Mouse (Mus musculus): ENCODE measurements at regions not wholly inside any gene's neighbourhood (a gene's known extent, or its start where the extent isn't known, plus 50 kb on each side); places are given as distances from the start of the nearest gene placed in this dataset.

- no peak for DNase-seq (ENCODE audit: low spot score)
These were observed 53.5 kb upstream of the Osbpl8 start for GRCm38 (mm10) chr10:111111020-111111419.

DNA sequence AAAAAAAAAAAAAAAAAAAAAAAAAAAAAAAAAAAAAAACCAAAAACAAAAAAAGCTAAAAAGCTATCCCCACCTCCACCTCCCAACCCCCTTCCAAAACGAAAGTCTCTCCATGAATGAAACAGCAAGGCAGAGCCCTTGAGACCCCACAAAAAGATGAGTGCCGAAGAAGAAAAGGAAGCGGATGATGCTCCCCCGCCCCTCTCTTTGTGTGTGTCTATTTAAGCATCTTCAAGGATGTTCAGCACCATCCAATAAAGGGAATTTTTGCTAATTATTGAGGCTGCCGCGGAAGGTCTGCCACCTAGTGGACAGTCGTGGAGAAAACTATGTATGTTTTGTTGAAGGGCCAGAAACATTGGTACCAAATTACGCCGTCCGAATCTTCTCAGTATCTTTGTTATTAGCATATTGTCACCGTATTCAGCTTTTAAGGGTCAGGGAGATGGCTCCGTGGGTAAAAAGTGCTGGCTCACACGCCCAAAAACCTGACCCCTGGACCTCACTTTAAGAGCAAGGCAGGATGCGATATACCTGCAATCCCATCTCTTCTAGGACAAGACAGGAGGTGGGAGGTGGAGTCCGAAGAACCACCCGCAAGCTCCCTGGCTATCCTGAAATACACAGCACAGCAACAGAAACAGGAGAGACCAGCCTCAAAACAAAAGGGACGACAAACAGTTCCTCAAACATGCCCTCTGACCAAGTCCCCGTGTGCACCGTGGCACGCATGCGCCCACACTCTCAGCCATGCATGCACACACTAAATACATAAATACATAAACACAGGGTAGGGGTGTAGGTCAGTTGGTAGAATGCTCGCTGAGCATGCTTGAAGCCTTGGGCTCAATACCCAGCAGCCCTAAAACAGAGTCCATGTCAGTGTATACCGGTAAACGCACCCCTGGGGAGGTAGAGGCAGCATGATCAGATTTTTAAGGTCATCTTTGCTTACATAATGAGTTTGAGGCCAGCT, 55.6 kb upstream of the Osbpl8 start:
- DNase-seq (ENCODE audit: low spot score): peak; percentile 74

DNA sequence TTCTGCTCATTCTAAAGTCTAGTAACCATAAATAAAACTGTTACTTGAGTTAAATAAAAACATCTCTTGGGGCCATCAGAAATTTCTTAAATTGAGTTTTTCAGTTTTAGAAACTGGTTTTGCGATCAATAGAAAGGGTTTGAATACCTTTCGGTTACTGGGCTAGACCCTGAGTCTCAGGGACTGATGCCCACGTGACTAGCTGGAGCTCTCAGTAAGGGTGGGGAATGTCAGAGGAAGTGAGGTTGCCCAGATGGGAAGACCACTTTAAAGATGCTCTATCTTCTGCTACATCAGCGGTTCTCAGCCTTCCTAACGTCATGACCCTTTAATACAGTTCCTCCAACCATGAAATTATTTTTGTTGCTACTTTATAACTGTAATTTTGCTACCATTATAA, 56.7 kb upstream of the Osbpl8 start:
- no peak for DNase-seq (ENCODE audit: low spot score)

GRCm38 (mm10) chr10:111107387-111107786, 57.2 kb upstream of the Osbpl8 start:
- DNase-seq (ENCODE audit: low spot score): peak; percentile 69

DNA sequence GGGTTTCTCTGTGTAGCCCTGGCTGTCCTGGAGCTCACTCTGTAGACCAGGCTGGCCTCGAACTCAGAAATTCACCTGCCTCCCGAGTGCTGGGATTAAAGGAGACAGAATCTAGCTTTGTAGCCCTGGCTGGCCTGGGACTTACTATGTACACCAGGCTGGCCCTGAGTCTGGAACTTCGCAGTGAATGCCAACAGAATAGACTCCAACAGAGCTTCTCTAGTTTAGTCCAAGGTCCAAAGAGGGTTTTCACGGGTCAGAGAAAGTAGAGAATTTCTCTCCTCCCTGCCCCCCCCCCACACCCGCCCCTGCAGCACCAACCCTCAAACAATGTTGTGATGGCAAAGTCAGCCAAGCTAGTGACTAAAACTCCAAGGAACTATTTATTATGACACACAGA, 58.1 kb upstream of the Osbpl8 start:
- DNase-seq (ENCODE audit: low spot score): no peak

- no peak for DNase-seq (ENCODE audit: low spot score)
These were observed 58.9 kb upstream of the Osbpl8 start for GRCm38 (mm10) chr10:111105662-111106061.

DNA sequence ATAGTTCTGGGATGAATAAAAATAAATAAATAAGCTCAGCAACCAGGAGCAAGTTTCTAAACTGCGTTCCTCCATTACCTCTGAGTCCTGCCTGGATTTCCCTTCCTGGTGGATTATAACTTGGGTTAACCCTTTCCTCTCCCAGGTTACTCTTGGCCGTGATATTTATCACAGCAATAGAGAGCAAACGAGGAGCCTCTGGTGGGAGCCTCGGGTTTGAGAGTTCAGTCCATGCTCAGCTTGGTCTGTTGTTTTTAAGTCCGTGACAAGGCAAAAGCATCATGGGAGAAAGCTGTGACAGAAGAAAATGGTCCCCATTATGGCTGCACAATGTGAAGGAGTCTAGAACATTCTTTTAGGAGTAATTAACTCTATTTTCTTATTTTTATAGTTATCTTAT, 61.0 kb upstream of the Osbpl8 start:
- no peak for DNase-seq (ENCODE audit: low spot score)

- DNase-seq (ENCODE audit: low spot score): no peak
These were observed 61.5 kb upstream of the Osbpl8 start for GRCm38 (mm10) chr10:111103086-111103485.

DNA sequence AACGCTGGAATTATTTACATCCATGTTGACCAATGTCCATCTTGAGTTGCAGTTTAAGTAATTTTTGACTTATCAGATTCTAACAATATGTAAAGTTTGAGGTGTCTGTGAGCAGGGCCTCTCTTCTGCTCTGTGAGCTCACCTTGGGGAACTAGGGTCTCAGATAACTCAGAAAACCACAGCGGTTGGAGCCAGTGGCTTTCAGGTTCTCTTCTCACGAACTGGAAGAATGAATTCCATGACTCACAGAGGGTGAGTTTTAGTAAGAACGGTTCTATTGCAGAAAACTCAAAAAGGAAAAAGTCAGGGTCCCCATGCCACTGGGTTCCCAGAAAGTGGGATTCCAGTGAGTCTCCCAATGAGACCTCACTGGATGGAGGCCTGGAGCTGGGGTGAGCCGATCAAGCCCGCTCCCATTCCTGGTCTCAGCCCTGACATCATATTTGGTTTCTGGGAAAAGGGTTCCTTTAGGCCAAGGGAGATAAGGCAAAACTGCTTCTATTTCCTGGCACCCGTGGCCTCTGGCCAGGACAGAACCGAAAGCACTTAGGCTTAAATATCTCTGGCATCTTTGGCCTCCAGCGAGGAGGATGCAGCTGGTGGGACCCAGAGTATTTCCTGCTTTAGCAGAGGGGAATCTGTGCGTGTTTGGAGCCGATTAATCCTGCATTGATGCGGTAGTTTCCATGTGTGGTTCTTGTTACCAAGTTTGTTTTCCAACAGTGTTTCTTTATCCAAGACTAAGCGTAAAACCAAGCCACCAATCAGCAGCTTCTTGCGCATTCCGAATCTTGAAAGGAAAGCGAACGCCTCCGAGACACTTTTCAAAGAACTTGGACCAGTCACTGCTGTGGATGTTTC, 62.4 kb upstream of the Osbpl8 start:
- no peak for DNase-seq (ENCODE audit: low spot score)

DNA sequence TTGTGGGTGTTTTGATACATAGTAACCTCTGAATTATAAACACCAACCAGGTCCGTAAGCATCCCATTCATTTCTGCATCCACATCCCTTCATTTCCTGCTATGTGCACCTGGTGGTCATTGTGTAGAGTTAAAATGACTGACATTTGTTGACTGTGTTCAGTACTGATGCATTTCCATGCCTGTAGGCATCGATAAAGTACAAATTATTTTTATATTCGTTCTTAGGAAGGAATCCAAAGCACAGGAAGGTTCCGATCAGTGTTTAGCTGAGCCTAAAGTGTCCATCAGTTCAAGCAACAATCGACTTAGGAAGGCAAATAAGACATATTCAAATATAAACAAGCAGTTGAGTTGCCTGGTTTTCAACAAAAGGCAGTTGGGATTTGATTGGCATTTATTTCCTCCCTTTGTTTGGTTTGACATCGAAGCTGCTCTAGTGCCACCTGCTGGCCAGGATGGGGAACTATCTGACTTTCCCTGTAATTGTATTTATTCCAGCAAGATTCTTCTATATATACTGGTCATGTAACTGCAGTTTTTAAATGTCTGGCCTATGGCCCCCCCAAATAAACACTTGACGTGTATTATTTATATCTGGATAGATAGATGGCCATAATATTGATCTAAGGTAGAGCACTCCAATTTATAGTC, 64.6 kb upstream of the Osbpl8 start:
- DNase-seq (ENCODE audit: low spot score): peak; percentile 84

DNA sequence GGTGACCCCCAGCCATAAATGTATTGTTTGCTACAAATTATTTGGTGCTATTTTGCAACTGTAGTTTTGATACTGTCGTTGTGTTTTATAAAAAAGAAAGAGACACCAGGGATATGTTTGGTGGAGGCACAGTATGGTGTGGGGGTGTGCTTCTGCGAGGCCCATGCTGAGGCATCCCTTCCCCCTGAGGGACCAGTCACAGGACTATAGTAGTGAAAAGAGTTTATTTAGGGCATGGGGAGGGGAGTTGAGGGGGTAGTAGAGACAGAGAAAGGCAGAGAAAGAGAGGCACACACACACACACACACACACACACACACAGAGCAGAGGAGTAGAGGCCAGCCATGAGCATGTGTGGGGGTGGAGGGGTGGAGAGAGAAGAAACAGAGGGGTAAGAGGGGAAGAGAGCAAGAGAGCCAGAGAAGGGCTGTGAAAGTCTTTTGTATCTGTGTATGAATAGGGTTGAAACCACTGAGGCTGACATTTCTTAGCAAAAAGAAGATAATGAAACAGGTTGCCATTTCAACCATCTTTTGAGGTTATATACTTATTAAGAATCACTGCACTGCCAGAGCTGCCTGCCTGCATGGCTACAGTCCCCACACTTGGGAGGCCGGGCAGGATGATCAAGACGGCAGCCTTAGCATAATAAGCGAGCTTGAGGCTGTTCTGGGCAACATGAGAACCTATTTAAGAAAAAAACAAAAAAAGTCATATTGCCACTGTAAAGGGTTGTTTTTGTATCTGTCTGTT, 65.3 kb upstream of the Osbpl8 start:
- peak; percentile 16 for DNase-seq (ENCODE audit: low spot score)

DNA sequence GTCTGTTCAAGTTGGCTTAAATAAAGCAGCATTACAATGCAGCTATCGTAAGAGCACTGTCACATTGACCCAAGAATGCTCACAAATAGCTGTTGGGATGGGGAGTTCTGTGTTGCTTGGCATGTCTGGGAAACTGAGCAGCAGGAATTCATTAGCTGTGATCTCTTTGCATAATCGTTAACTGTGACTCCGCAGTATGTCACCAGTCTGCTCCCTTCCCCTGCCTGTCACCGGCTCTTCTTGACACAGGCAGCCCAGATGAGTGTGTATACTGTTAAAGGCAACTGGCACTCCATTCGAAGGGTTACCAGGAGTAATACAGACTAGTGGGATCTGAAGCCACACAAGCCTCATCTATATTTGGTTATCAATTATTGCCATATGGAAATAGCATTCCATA, 67.3 kb upstream of the Osbpl8 start:
- DNase-seq (ENCODE audit: low spot score): no peak

- no peak for DNase-seq (ENCODE audit: low spot score)
These were observed 67.7 kb upstream of the Osbpl8 start for GRCm38 (mm10) chr10:111096811-111097210.

DNA sequence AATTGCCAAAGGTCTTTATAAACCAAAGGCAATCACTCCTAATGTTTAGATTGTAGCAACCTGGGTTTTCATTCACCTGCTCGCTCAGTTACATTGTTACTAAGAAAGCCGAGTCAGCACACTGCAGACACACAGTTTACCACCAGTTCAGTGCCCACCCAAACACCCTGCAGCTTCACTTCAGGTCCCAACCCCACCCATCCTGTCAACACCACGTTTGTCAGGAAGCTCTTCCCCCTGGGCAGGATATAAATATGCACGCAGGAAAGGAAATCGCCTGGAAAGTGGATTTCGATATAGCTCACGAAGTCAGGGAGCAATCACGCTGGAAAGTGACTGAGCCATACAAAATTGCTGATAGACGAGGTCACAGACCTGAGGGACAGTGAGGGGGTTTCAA, 70.1 kb upstream of the Osbpl8 start:
- no peak for DNase-seq (ENCODE audit: low spot score)

GRCm38 (mm10) chr10:111089382-111089781, 75.2 kb upstream of the Osbpl8 start:
- no peak for DNase-seq (ENCODE audit: low spot score)

- DNase-seq (ENCODE audit: low spot score): no peak
These were observed 75.6 kb upstream of the Zdhhc17 start for GRCm38 (mm10) chr10:111085561-111085960.

- DNase-seq (ENCODE audit: low spot score): no peak
These were observed 74.4 kb upstream of the Zdhhc17 start for GRCm38 (mm10) chr10:111084267-111084780.

DNA sequence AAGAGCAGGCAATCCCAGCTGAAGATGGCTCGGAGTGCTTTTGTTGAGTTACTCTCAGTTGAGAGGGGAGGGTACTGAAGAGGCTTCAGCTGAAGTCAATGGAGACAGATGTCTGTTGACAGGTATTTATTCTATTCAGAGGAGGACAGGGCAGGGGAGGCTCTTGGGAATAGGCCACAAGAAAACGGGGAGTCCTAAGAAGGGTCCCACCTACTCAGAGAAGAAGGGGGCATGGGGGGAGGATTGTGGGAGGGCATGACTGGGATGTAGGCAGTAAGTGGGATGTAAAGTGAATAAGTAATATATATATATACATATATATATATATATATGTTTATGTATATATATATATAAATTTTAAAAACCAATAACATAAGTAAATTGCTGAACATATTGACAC, 73.9 kb upstream of the Zdhhc17 start:
- no peak for DNase-seq (ENCODE audit: low spot score)

- DNase-seq (ENCODE audit: low spot score): peak; percentile 35
These were observed 73.4 kb upstream of the Zdhhc17 start for GRCm38 (mm10) chr10:111083338-111083737.

DNA sequence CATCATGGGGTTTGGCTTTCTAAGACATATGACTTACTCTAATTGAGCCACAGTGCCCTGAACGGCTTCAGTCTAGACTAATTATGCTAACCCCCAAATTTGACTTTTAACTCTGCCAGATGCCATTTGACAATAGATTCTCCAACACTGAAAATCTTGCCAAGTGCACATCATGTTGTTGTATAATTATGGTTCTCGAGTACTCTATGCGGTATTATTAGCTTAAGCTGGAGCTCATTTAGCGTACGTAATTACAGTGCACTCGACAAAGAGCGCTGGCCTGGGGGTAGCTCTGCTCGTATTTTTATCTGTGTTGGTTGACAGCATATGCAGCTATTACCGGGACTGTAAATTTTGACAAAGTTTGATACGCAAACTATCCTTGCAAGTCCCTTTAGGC, 70.4 kb upstream of the Zdhhc17 start:
- DNase-seq (ENCODE audit: low spot score): no peak

GRCm38 (mm10) chr10:111079051-111079450, 69.1 kb upstream of the Zdhhc17 start:
- no peak for DNase-seq (ENCODE audit: low spot score)

Measured in embryo, embryonic 10.5 days (tissue).